Mouse (Mus musculus) C2C12 (cell line): ENCODE results near the gene Lrguk.

Experiments
- CTCF ChIP-seq: IDR thresholded peaks from one replicate; pipeline ENCODE4 v1.5.1; 2011; ENCODE audit not compliant: control insufficient read depth, insufficient read depth, insufficient read length
- MYOD1 ChIP-seq: IDR thresholded peaks from one replicate; pipeline ENCODE4 v1.6.1; 2011; ENCODE audit warnings: low read depth; ENCODE audit not compliant: control insufficient read depth, insufficient read length

DNA sequence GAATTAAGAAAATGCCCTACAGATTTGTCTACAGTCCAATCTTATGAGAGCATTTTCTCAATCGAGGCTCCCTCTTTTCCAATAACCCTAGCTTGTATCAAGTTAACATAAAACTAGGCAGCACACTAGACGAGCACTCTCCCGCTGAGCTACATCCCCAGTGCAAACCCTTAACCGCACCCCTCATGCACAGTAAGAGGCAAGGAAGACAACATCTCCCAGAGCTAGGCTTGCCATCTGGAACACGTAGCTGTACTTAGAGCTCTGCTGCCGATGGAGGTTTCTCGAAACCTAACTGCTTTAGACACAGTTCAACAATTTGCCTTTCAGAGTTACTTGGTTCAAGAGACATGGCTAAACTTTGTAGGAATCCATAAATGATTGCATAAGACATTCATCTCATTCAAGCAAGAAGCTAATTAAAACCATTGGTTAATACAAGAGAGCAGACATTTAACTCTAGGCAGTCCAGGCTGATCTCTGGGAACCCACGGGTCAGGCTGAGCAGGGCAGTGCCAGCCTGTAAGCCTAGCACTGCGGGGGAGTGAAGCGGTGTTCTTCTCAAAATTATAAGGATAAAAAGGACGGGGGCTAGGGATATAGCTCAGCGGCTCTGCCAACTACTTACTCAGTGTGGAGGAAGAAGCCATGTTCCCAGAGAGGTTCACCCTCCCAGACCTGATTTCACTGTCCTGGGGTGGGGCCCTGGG lies 142.7 kb downstream of the Lrguk start:
- TF ChIP-seq CTCF (no peak), MYOD1 (no peak)
